Mouse (Mus musculus) thymus, adult 2 months (tissue): Measurements from ENCODE around the gene Ccdc9b. TPM values are rescaled to one million over a fixed set of nuclear protein-coding genes. Genes with fewer than 3 reads are reported as not detected.

ENCODE experiments used
- DNase-seq: peaks from one replicate; pipeline ENCODE4 v3.0.0; 2021
- H3K27ac ChIP-seq: fragments of 200-500 bp; 2 replicates; pipeline ENCODE4 v1.5.1; 2012; ENCODE audit warnings: low read length, control low read depth; ENCODE audit not compliant: control insufficient read depth, insufficient read depth
- H3K27me3 ChIP-seq: fragments of 200-500 bp; 2 replicates; pipeline ENCODE4 v1.6.1; 2012; ENCODE audit warnings: mild to moderate bottlenecking, low read length, moderate library complexity, mixed read lengths; ENCODE audit not compliant: control insufficient read depth, insufficient read depth
- H3K36me3 ChIP-seq: fragments of 200-500 bp; 2 replicates; pipeline ENCODE4 v1.6.1; 2012; ENCODE audit warnings: mild to moderate bottlenecking, low read length, moderate library complexity; ENCODE audit not compliant: control insufficient read depth, insufficient read depth
- H3K4me1 ChIP-seq: fragments of 200-500 bp; replicated peaks from 2 replicates; pipeline ENCODE4 v1.6.1; 2012; ENCODE audit warnings: low read length; ENCODE audit not compliant: control insufficient read depth, insufficient read depth
- H3K4me3 ChIP-seq: fragments of 200-500 bp; 2 replicates; pipeline ENCODE4 v1.5.1; 2012; ENCODE audit warnings: mild to moderate bottlenecking, low read length, control low read depth, moderate library complexity; ENCODE audit not compliant: control insufficient read depth, insufficient read depth
- CTCF ChIP-seq: fragments of 200-500 bp; IDR thresholded peaks from 2 replicates; pipeline ENCODE4 v1.5.1; 2012; ENCODE audit warnings: mild to moderate bottlenecking, control low read depth, low read length, moderate library complexity, borderline replicate concordance; ENCODE audit not compliant: control insufficient read depth, poor library complexity, insufficient read depth; ENCODE audit errors: extremely low read depth
- POLR2A ChIP-seq: fragments of 200-500 bp; IDR thresholded peaks from 2 replicates; pipeline ENCODE4 v1.6.1; 2012; ENCODE audit warnings: mild to moderate bottlenecking, low read length, control low read depth, moderate library complexity; ENCODE audit not compliant: control insufficient read depth, poor library complexity, insufficient read depth; ENCODE audit errors: extremely low read depth
- WGBS: fragments of 180-500 bp; shearing (Covaris S2); methylation state at CpG from one replicate; pipeline ENCODE4 v1.1.7; 2018; 5-methylcytosine and 5-hydroxymethylcytosine counted together
- polyA plus RNA-seq: library from polyadenylated mRNA; depleted of rRNA; stranded (reverse); fragments of >200 nt; gene quantifications from 2 replicates; pipeline ENCODE4 v1.2.3, GENCODE M21; 2012

Gene Ccdc9b
- polyA plus RNA-seq, 1 experiment: 1.8 TPM

DNA sequence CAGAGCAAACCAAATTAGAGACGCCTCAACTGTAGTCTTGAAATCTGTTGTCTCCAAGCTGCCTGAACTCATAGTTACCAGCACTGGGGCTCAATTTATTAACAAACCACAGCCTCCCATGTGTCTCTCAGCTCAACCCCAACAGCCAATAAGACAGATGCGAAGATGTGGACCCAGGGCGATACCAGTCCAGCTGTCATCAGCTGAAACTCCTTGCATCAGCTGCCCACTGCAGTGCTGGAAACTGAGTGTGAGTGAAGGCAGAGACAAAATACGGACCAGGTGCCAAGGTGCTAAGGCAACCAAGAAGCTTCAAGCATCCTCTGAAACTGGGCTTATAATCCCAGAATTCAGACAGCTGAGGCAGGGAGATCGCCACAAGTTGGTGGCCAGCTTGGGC, 30.5 kb downstream of the Ccdc9b start:
- H3K36me3 ChIP-seq: no peaks in the 10 kb centered on the region
- no peaks in the 10 kb centered on the region for H3K27me3 ChIP-seq
- H3K4me1 ChIP-seq: peaks cover 35% of the 10 kb centered on the region
- DNase-seq: no peak
- H3K27ac ChIP-seq: no peak overlapping the region
- 98% methylated on average over 5 of the region's 5 CpGs for WGBS
- no peak for TF ChIP-seq CTCF
- no peak for TF ChIP-seq POLR2A
- H3K4me3 ChIP-seq: no peak overlapping the region

DNA sequence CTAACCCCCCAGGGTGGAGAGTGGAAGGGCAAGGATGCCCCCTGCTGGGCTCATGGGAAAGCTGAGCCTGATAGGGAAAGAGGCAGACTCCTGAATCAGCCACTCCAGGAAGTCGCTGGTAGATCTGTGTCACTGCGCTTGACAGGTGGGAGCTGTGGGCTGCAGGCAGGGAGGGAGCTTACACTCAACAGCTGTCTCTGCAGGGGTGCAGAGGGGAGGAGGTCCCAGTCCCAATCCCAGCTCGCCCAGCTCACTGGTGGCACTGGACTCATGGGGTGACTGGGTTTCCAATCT, 31.9 kb downstream of the Ccdc9b start:
- TF ChIP-seq CTCF (peak; percentile 79; the same call in 1 of the 2 replicates), POLR2A (no peak)
- peak; percentile 80 for DNase-seq
- Histone ChIP-seq H3K36me3 (no peaks in the 10 kb centered on the region), H3K27ac (no peak overlapping the region), H3K4me3 (no peak overlapping the region), H3K4me1 (peaks cover 42% of the 10 kb centered on the region), H3K27me3 (no peaks in the 10 kb centered on the region)
- 1% methylated on average over 3 of the region's 3 CpGs for WGBS

DNA sequence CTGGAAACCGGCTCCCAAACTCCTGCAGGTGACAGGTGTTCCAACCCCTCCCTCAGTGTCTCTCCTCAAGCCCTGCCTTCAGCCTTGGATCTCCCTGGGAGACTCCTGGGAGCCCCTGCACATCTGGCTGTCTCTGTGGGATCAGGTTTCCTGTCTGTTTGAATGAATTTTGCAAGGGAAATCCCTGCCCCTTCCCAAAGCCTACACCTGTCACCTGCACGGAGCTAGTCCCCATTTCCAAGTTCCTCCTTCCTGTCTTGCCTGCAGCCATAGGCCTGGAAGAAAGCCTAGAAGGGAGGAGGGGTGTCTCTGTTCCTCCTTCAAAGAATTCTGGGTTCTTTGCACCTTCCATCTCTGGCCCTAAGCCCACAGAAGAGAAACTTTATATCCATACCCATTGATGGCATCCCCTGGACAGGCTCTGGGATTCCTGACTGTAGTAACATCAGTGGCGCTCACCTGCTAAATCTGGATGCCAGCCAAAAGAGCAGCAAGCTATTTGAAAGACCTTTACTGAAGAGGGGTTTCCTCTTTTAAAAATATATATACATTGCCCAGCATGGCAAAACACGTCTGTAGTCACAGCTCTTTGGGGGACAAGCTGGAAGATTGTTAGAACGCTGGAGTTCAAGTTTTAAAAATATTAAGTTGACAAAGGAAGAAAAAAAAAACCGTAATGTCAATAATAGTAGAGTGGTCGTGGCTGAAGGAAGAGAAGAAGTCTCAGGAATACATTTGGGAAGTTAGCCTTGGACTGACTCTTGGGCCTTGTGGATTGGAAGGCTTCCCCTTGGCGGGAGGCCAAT, 32.4 kb downstream of the Ccdc9b start:
- WGBS: 33% methylated on average over 8 of the region's 8 CpGs
- Histone ChIP-seq H3K27ac (no peak overlapping the region), H3K4me3 (no peak overlapping the region), H3K36me3 (no peaks in the 10 kb centered on the region), H3K4me1 (peaks cover 42% of the 10 kb centered on the region), H3K27me3 (no peaks in the 10 kb centered on the region)
- DNase-seq: no peak
- no peak for TF ChIP-seq POLR2A
- TF ChIP-seq CTCF: no peak

DNA sequence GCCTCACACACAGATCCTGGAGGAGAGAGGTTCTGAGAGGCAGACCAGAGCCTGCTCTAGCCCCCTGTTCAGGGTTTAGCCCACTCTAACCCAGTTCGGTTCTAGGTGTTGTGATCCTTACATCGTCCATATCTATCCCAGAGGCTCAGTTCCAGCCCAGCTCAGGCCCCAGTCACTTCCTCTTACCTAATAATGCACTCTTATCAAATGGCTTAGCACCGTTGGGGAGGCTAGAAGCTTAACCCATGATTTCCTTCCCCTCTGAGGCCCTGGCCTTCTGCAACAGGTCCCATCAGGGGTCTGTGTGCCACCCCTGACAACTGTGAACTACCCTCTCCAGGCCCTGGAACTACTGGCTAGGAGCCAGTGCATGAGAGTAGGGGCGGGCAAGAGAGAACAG, 33.3 kb downstream of the Ccdc9b start:
- H3K4me3 ChIP-seq: no peak overlapping the region
- DNase-seq: no peak
- TF ChIP-seq POLR2A (no peak), CTCF (no peak)
- H3K36me3 ChIP-seq: no peaks in the 10 kb centered on the region
- H3K27me3 ChIP-seq: no peaks in the 10 kb centered on the region
- peaks cover 42% of the 10 kb centered on the region for H3K4me1 ChIP-seq
- 37% methylated on average over 4 of the region's 4 CpGs for WGBS
- 0 out of 2 replicates have a peak overlapping the region, but pooled peaks have one; percentile 63 for H3K27ac ChIP-seq

DNA sequence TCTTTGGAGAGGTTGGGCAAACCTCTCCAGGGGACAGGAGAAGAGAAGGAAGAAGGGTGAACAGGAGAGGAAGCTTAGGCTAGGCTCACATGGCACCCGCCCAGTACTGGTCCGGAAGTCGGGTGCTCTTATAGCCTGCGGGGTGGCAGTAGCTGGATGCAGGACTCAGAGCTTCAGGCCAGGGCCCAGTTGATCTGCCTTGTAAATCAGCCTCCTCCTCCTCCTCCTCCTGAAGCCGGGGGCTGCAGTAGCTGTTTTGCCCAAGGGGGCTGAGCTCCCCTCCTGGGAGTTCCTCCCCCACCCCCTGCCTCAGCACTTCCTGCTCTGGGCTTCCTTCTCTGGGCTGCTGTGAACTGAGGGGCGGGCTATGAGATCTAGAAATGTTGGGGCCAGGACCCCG, 34.1 kb downstream of the Ccdc9b start, which contains the start of gene Plcb2:
Plcb2 (minus strand) TSS at position 102 of the 400 bp plus-strand sequence.
- peaks cover 42% of the 10 kb centered on the region for H3K4me1 ChIP-seq
- DNase-seq: peak; percentile 76
- WGBS: 3% methylated on average over 7 of the region's 7 CpGs
- H3K4me3 ChIP-seq: peak within 1 kb of the TSS; percentile 89
- no peaks in the 10 kb centered on the region for H3K36me3 ChIP-seq
- H3K27me3 ChIP-seq: no peaks in the 10 kb centered on the region
- H3K27ac ChIP-seq: peak within 1 kb of the TSS; percentile 63; the same call in 1 of the 2 replicates
- TF ChIP-seq POLR2A (peak; percentile 54; the same call in 1 of the 2 replicates), CTCF (no peak)

DNA sequence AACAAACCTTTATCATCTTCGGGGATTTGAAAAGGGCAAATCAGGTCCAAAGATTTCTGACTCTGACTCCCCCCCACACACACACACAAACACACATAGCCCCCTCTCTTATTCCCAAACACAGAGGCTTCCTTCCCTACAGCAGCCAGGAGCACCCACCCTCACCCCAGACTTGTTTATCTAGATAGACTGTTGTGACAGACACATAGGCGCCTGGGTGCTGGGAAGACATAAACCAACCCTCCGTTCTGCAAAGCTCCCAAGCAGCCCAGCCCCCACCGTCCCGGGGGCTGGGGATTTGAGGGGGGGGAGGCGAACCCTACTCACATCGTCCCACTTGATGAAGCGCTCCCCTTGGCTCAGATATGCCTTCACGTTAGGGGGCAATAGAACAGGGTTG, 34.5 kb downstream of the Ccdc9b start:
- Histone ChIP-seq H3K36me3 (no peaks in the 10 kb centered on the region), H3K27ac (peak overlapping the region; percentile 63; the same call in 1 of the 2 replicates), H3K27me3 (no peaks in the 10 kb centered on the region), H3K4me3 (peak overlapping the region; percentile 89), H3K4me1 (peaks cover 42% of the 10 kb centered on the region)
- no peak for DNase-seq
- TF ChIP-seq POLR2A (no peak), CTCF (no peak)
- 5% methylated on average over 9 of the region's 9 CpGs for WGBS
